Mouse (Mus musculus) E14TG2a.4 (cell line): ENCODE measurements at regions not wholly inside any gene's neighbourhood (a gene's known extent, or its start where the extent isn't known, plus 50 kb on each side); places are given as distances from the start of the nearest gene placed in this dataset.

Source experiments
- CTCF ChIP-seq: conservative IDR thresholded peaks from 2 replicates; pipeline ENCODE4 v1.5.1; 2014; ENCODE audit warnings: low read length
- NANOG ChIP-seq: IDR thresholded peaks from 2 replicates; pipeline ENCODE4 v1.6.1; 2014; ENCODE audit warnings: borderline replicate concordance, low read length, mixed read lengths

GRCm38 (mm10) chr15:62962681-62963080 lies 882.3 kb downstream of the Gsdmc2 start:
- TF ChIP-seq CTCF (no peak), NANOG (no peak)
